Mouse (Mus musculus): Measurements from ENCODE around the gene Mlycd. TPM values are rescaled to one million over a fixed set of nuclear protein-coding genes. Genes with fewer than 3 reads are reported as not detected.

Gene Mlycd
- total RNA-seq, 4 experiments from 2014 or later = 83.6 to 123 (median 95.6) TPM

- no peak for DNase-seq (ENCODE audit: low spot score in 2 of 2)
Measured at GRCm38 (mm10) chr8:119400904-119401303, 6.2 kb downstream of the Mlycd start.

- DNase-seq (ENCODE audit: low spot score in 2 of 2) = no peak
Measured at GRCm38 (mm10) chr8:119403912-119404311, 9.2 kb downstream of the Mlycd start.

GRCm38 (mm10) chr8:119404648-119405047 is 10.0 kb downstream of the Mlycd start:
- DNase-seq (ENCODE audit: low spot score in 2 of 2) = no peak

GRCm38 (mm10) chr8:119408311-119408710 is 13.6 kb downstream of the Mlycd start:
- no peak for DNase-seq (ENCODE audit: low spot score in 2 of 2)

- DNase-seq (ENCODE audit: low spot score in 2 of 2) = no peak
Measured at GRCm38 (mm10) chr8:119412037-119412734, 17.5 kb downstream of the Mlycd start.

GRCm38 (mm10) chr8:119412735-119413498 is 18.2 kb downstream of the Mlycd start:
- peak; percentile 46 to 56 for DNase-seq (ENCODE audit: low spot score in 2 of 2)

- no peak for DNase-seq (ENCODE audit: low spot score in 2 of 2)
Measured at GRCm38 (mm10) chr8:119413605-119414004, 18.9 kb downstream of the Mlycd start.

- DNase-seq (ENCODE audit: low spot score in 2 of 2) = no peak
Measured at GRCm38 (mm10) chr8:119420318-119420717, 25.6 kb downstream of the Mlycd start.

- DNase-seq (ENCODE audit: low spot score in 2 of 2) = no peak
Measured at GRCm38 (mm10) chr8:119421603-119422122, 27.0 kb downstream of the Mlycd start.

GRCm38 (mm10) chr8:119422123-119422711 is 27.5 kb downstream of the Mlycd start:
- peak in 1 of 2 experiments; percentile 55 for DNase-seq (ENCODE audit: low spot score in 2 of 2)

- no peak for DNase-seq (ENCODE audit: low spot score in 2 of 2)
Measured at GRCm38 (mm10) chr8:119423631-119424141, 29.0 kb downstream of the Mlycd start.

- DNase-seq (ENCODE audit: low spot score in 2 of 2) = no peak
Measured at GRCm38 (mm10) chr8:119424199-119424733, 29.6 kb downstream of the Mlycd start.

- DNase-seq (ENCODE audit: low spot score in 2 of 2) = no peak
Measured at GRCm38 (mm10) chr8:119424740-119425139, 30.1 kb downstream of the Mlycd start.

- DNase-seq (ENCODE audit: low spot score in 2 of 2) = no peak
Measured at GRCm38 (mm10) chr8:119425533-119425932, 30.9 kb downstream of the Mlycd start.

- DNase-seq (ENCODE audit: low spot score in 2 of 2) = no peak
Measured at GRCm38 (mm10) chr8:119426069-119426735, 31.5 kb downstream of the Mlycd start.

GRCm38 (mm10) chr8:119427634-119428349 is 33.1 kb downstream of the Mlycd start:
- peak in 1 of 2 experiments; percentile 40 for DNase-seq (ENCODE audit: low spot score in 2 of 2)

GRCm38 (mm10) chr8:119428350-119428740 is 33.7 kb downstream of the Mlycd start:
- DNase-seq (ENCODE audit: low spot score in 2 of 2) = no peak

GRCm38 (mm10) chr8:119428766-119429327 is 34.2 kb downstream of the Mlycd start:
- DNase-seq (ENCODE audit: low spot score in 2 of 2) = no peak

GRCm38 (mm10) chr8:119429552-119429951 is 34.9 kb downstream of the Mlycd start:
- DNase-seq (ENCODE audit: low spot score in 2 of 2) = no peak

GRCm38 (mm10) chr8:119430250-119430649 is 35.6 kb downstream of the Mlycd start:
- DNase-seq (ENCODE audit: low spot score in 2 of 2) = no peak

Measured in gastrocnemius, adult 8-10 months (tissue).